Mouse (Mus musculus) natural killer cell, adult 2 months (primary cell): ENCODE data around the gene Baiap2.

Experiments used
- DNase-seq, 2 experiments: peaks; one replicate each; pipeline ENCODE4 v3.0.0; 2022; ENCODE audit warnings: low spot score in 2 of 2

The Baiap2 gene

GRCm38 (mm10) chr11:119947426-119947825 lies 4.9 kb downstream of the Baiap2 start:
- DNase-seq: no peak

- DNase-seq: no peak
Observed at GRCm38 (mm10) chr11:119947897-119948296, 5.3 kb downstream of the Baiap2 start.

GRCm38 (mm10) chr11:119948305-119948704 lies 5.7 kb downstream of the Baiap2 start:
- no peak for DNase-seq

- DNase-seq: no peak
Observed at GRCm38 (mm10) chr11:119948803-119949202, 6.2 kb downstream of the Baiap2 start.

GRCm38 (mm10) chr11:119950535-119950934 lies 8.0 kb downstream of the Baiap2 start:
- no peak for DNase-seq

GRCm38 (mm10) chr11:119951326-119951725 lies 8.8 kb downstream of the Baiap2 start:
- DNase-seq: no peak

- DNase-seq: no peak
Observed at GRCm38 (mm10) chr11:119952429-119953224, 10.1 kb downstream of the Baiap2 start.

GRCm38 (mm10) chr11:119954233-119954632 lies 11.7 kb downstream of the Baiap2 start:
- no peak for DNase-seq

- DNase-seq: peak in 1 of 2 experiments; percentile 60
Observed at GRCm38 (mm10) chr11:119954749-119955337, 12.3 kb downstream of the Baiap2 start.

GRCm38 (mm10) chr11:119955432-119955831 lies 12.9 kb downstream of the Baiap2 start:
- no peak for DNase-seq

- no peak for DNase-seq
Observed at GRCm38 (mm10) chr11:119956590-119956989, 14.0 kb downstream of the Baiap2 start.

GRCm38 (mm10) chr11:119958856-119959255 lies 16.3 kb downstream of the Baiap2 start:
- DNase-seq: no peak

GRCm38 (mm10) chr11:119959714-119960113 lies 17.2 kb downstream of the Baiap2 start:
- no peak for DNase-seq

GRCm38 (mm10) chr11:119960671-119961070 lies 18.1 kb downstream of the Baiap2 start:
- no peak for DNase-seq

- DNase-seq: no peak
Observed at GRCm38 (mm10) chr11:119961511-119961910, 18.9 kb downstream of the Baiap2 start.

- no peak for DNase-seq
Observed at GRCm38 (mm10) chr11:119965053-119965452, 22.5 kb downstream of the Baiap2 start.

GRCm38 (mm10) chr11:119966294-119966693 lies 23.7 kb downstream of the Baiap2 start:
- no peak for DNase-seq

GRCm38 (mm10) chr11:119967401-119967800 lies 24.8 kb downstream of the Baiap2 start:
- DNase-seq: no peak

- no peak for DNase-seq
Observed at GRCm38 (mm10) chr11:119967892-119968291, 25.3 kb downstream of the Baiap2 start.

- DNase-seq: no peak
Observed at GRCm38 (mm10) chr11:119970021-119970851, 27.7 kb downstream of the Baiap2 start.

- DNase-seq: no peak
Observed at GRCm38 (mm10) chr11:119973789-119974188, 31.2 kb downstream of the Baiap2 start.

GRCm38 (mm10) chr11:119975739-119976501 lies 33.4 kb downstream of the Baiap2 start:
- no peak for DNase-seq
